Mouse (Mus musculus) limb, embryonic 14.5 days (tissue): ENCODE data around the gene Sapcd2. TPM values are rescaled to one million over a fixed set of nuclear protein-coding genes. Genes with fewer than 3 reads are reported as not detected.
"Not testable (repeated sequence)": the region's sequence is repeated elsewhere in the genome, so short reads cannot be mapped to it uniquely, and the experiment has no call there.

Experiments used
- ATAC-seq: fragments of 200-750 bp; cut with Nextera tagmentation; 2 replicates; pipeline ENCODE4 v1.8.0; 2017; ENCODE audit warnings: low read depth, moderate number of reproducible peaks, moderate TSS enrichment; ENCODE audit not compliant: low FRiP score
- DNase-seq: peaks from one replicate; pipeline ENCODE4 v3.0.0-alpha.2; 2015; ENCODE audit warnings: low spot score
- H3K27ac ChIP-seq: fragments of 300-500 bp; sonication (generic); replicated peaks from 2 replicates; pipeline ENCODE4 v1.5.1; 2014; ENCODE audit warnings: low read depth, mild to moderate bottlenecking, low read length, moderate library complexity, mixed read lengths
- H3K27me3 ChIP-seq: fragments of 300-500 bp; sonication (generic); 2 replicates; pipeline ENCODE4 v1.6.1; 2014; ENCODE audit warnings: low read length, mixed read lengths; ENCODE audit not compliant: control insufficient read depth, insufficient read depth
- H3K36me3 ChIP-seq: fragments of 300-500 bp; sonication (generic); 2 replicates; pipeline ENCODE4 v1.6.1; 2014; ENCODE audit warnings: mild to moderate bottlenecking, low read length, moderate library complexity, mixed read lengths; ENCODE audit not compliant: control insufficient read depth, insufficient read depth
- H3K4me1 ChIP-seq: fragments of 300-500 bp; sonication (generic); 2 replicates; pipeline ENCODE4 v1.6.1; 2014; ENCODE audit warnings: antibody characterized with exemption, low read length, mixed read lengths; ENCODE audit not compliant: control insufficient read depth, insufficient read depth
- H3K4me2 ChIP-seq: fragments of 300-500 bp; sonication (generic); replicated peaks from 2 replicates; pipeline ENCODE4 v1.6.1; 2014; ENCODE audit warnings: low read depth, mild to moderate bottlenecking, low read length, moderate library complexity; ENCODE audit not compliant: severe bottlenecking
- H3K4me3 ChIP-seq: fragments of 300-500 bp; sonication (generic); replicated peaks from 2 replicates; pipeline ENCODE4 v1.5.1; 2014; ENCODE audit warnings: low read length
- H3K9ac ChIP-seq: fragments of 300-500 bp; sonication (generic); 2 replicates; pipeline ENCODE4 v1.6.1; 2014; ENCODE audit warnings: mild to moderate bottlenecking, low read depth, low read length, moderate library complexity; ENCODE audit not compliant: severe bottlenecking
- H3K9me3 ChIP-seq: fragments of 300-500 bp; sonication (generic); 2 replicates; pipeline ENCODE4 v1.6.1; 2016; ENCODE audit warnings: low read length; ENCODE audit not compliant: control insufficient read depth
- POLR2A ChIP-seq: fragments of 200-500 bp; IDR thresholded peaks from 2 replicates; pipeline ENCODE4 v1.8.0; 2012; ENCODE audit warnings: inconsistent platforms, mild to moderate bottlenecking, moderate library complexity, borderline replicate concordance; ENCODE audit not compliant: insufficient read depth, insufficient read length; ENCODE audit errors: extremely low read depth
- WGBS: fragments of 180-500 bp; shearing (Covaris S2); extraction: QIAGEN DNeasy Blood & Tissue Kit; methylation state at CpG from one replicate; pipeline ENCODE4 v1.1.7; 2014; 5-methylcytosine and 5-hydroxymethylcytosine counted together
- polyA plus RNA-seq, 2 experiments: library from polyadenylated mRNA; depleted of rRNA in 1 of 2; stranded (reverse) in 1 of 2; unstranded in 1 of 2; fragments of >200 nt; fragmentation: Nextera tagmentation in 1 of 2; extraction: Ambion mirVana in 1 of 2; gene quantifications; 2 replicates each; pipeline versions ENCODE4 v1.2.1 to v1.2.3; 2012 to 2014

The Sapcd2 gene
- polyA plus RNA-seq, 2 experiments, result 33.1 to 42.5 TPM

- Histone ChIP-seq H3K27ac (no peak overlapping the region), H3K4me1 (no peaks in the 10 kb centered on the region), H3K27me3 (peaks cover 61% of the 10 kb centered on the region), H3K4me2 (peak overlapping the region; percentile 60), H3K4me3 (peak overlapping the region; percentile 52), H3K36me3 (no peaks in the 10 kb centered on the region), H3K9ac (peak overlapping the region; percentile 54; the same call in 1 of the 2 replicates), H3K9me3 (no peaks in the 10 kb centered on the region)
- ATAC-seq (no peak), DNase-seq (peak; percentile 89)
- 2% methylated on average over 13 of the region's 13 CpGs for WGBS
- no peak for TF ChIP-seq POLR2A
Measured at GRCm38 (mm10) chr2:25402377-25402971, 30.4 kb downstream of the Sapcd2 start.

- H3K4me1 ChIP-seq, result no peaks in the 10 kb centered on the region
- WGBS, result 2% methylated on average over 44 of the region's 54 CpGs
- peak overlapping the region; percentile 60 for H3K4me2 ChIP-seq
- H3K27ac ChIP-seq, result no peak overlapping the region
- peak; percentile 63 for DNase-seq
- H3K9me3 ChIP-seq, result no peaks in the 10 kb centered on the region
- peak overlapping the region; percentile 52 for H3K4me3 ChIP-seq
- ATAC-seq, result peak; percentile 39
- no peak for TF ChIP-seq POLR2A
- peak overlapping the region; percentile 54 for H3K9ac ChIP-seq
- no peaks in the 10 kb centered on the region for H3K36me3 ChIP-seq
- peaks cover 59% of the 10 kb centered on the region for H3K27me3 ChIP-seq
Measured at GRCm38 (mm10) chr2:25402972-25403601, 31.0 kb downstream of the Sapcd2 start.

- Histone ChIP-seq H3K4me2 (0 out of 2 replicates have a peak overlapping the region, but pooled peaks have one; percentile 60), H3K27me3 (peaks cover 55% of the 10 kb centered on the region), H3K9me3 (no peaks in the 10 kb centered on the region), H3K9ac (no peak overlapping the region), H3K4me1 (no peaks in the 10 kb centered on the region), H3K36me3 (no peaks in the 10 kb centered on the region), H3K4me3 (peak overlapping the region; percentile 52; the same call in 1 of the 2 replicates), H3K27ac (no peak overlapping the region)
- no peak for ATAC-seq
- WGBS, result 82% methylated on average over 4 of the region's 4 CpGs
- DNase-seq, result no peak
- no peak for TF ChIP-seq POLR2A
Measured at GRCm38 (mm10) chr2:25403994-25404393, 31.9 kb downstream of the Sapcd2 start.

GRCm38 (mm10) chr2:25408908-25409307 lies 36.8 kb downstream of the Sapcd2 start:
- peaks cover 9% of the 10 kb centered on the region; the same call in 1 of the 2 replicates for H3K27me3 ChIP-seq
- no peak for DNase-seq
- no peaks in the 10 kb centered on the region for H3K36me3 ChIP-seq
- H3K4me3 ChIP-seq, result no peak overlapping the region
- no peaks in the 10 kb centered on the region for H3K9me3 ChIP-seq
- 81% methylated on average over 10 of the region's 10 CpGs for WGBS
- H3K4me2 ChIP-seq, result no peak overlapping the region
- H3K4me1 ChIP-seq, result no peaks in the 10 kb centered on the region
- no peak overlapping the region for H3K9ac ChIP-seq
- TF ChIP-seq POLR2A, result no peak
- H3K27ac ChIP-seq, result no peak overlapping the region
- no peak for ATAC-seq

GRCm38 (mm10) chr2:25413436-25413835 lies 41.3 kb downstream of the Sapcd2 start:
- H3K36me3 ChIP-seq, H3K4me2 ChIP-seq, ATAC-seq, H3K9ac ChIP-seq, DNase-seq, H3K4me1 ChIP-seq, H3K4me3 ChIP-seq, H3K27me3 ChIP-seq, H3K27ac ChIP-seq, H3K9me3 ChIP-seq: not testable (repeated sequence)

- Histone ChIP-seq H3K36me3 (no peaks in the 10 kb centered on the region), H3K4me2 (no peak overlapping the region), H3K27ac (no peak overlapping the region), H3K9ac (no peak overlapping the region), H3K27me3 (no peaks in the 10 kb centered on the region), H3K4me3 (no peak overlapping the region), H3K9me3 (no peaks in the 10 kb centered on the region), H3K4me1 (no peaks in the 10 kb centered on the region)
- no peak for TF ChIP-seq POLR2A
- 23% methylated on average over 3 of the region's 3 CpGs for WGBS
- no peak for DNase-seq
- ATAC-seq, result no peak
Measured at GRCm38 (mm10) chr2:25417426-25417825, 45.3 kb downstream of the Sapcd2 start.
